Mouse (Mus musculus): ENCODE measurements around the gene B9d2. TPM values are rescaled to one million over a fixed set of nuclear protein-coding genes. Genes with fewer than 3 reads are reported as not detected.

The B9d2 gene
- polyA plus RNA-seq, 1 experiment from 2014 or later, result 24.5 TPM

DNA sequence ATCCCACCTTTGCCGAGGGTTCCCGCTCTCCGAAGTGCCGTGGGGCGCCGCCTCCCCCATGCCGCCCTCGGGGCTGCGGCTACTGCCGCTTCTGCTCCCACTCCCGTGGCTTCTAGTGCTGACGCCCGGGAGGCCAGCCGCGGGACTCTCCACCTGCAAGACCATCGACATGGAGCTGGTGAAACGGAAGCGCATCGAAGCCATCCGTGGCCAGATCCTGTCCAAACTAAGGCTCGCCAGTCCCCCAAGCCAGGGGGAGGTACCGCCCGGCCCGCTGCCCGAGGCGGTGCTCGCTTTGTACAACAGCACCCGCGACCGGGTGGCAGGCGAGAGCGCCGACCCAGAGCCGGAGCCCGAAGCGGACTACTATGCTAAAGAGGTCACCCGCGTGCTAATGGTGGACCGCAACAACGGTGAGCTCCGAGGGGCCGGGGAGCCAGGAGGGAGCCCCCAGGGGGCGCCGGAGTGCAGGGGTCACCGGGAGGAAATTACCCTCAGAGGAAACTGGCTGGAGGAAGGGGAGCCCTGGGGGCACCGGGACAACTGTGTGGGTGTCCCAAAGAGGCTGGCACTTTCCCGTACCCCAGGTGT is 7.3 kb downstream of the B9d2 start:
- peak overlapping the region; percentile 89 for H3K27ac ChIP-seq
- no peak for ATAC-seq (replicated peaks; ENCODE audit: insufficient number of reproducible peaks, insufficient read depth, low FRiP score, low read depth)
- peaks cover 11% of the 10 kb centered on the region; the same call in 1 of the 2 replicates for H3K27me3 ChIP-seq
- H3K9me3 ChIP-seq (replicated peaks), result no peaks in the 10 kb centered on the region
- H3K36me3 ChIP-seq, result no peaks in the 10 kb centered on the region
- WGBS, result under 1% methylated on average over 47 of the region's 47 CpGs
- H3K4me2 ChIP-seq, result peak overlapping the region; percentile 88
- peaks cover 38% of the 10 kb centered on the region for H3K4me1 ChIP-seq (replicated peaks)
- H3K4me3 ChIP-seq, result peak overlapping the region; percentile 77
- H3K9ac ChIP-seq, result peak overlapping the region; percentile 81

DNA sequence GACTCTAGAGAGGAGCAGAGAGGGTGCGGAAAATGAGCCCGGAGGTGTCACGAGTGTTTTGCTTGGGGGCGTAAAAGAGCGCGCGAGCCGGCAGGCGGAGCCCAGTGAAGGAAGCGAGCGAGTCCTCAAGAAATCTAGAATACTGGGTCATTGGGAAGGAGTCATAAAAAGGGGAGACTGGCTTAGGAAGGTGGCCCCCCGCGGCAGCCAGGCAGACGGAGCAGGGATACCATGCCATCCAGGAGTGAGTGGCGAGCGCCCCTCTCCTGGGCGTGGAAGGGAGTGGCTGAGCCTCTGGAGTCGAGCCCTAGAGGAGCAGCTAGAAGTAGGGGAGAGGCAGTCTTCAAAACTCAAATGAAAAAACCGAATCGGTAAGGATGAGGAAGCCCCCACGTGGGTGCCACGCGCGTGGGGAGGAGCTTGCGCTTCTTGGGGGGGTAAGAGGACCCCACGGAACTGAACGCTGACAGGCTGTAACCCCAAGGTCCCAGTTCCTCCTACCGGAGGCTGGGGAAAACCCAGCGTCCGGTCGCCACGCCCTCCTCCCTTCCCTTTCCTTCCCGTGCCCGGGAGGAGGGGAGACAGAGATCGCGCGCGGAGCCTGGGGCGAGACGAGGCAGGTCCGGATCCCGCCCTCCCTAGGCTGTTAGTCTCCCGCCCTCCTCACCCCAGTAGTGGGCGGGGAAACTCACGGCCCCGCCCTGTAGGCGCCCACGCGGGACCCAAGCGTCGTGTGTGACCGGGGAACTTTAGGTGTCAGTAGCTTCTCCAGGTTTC is 8.4 kb downstream of the B9d2 start:
- ATAC-seq (replicated peaks; ENCODE audit: insufficient number of reproducible peaks, insufficient read depth, low FRiP score, low read depth), result peak; percentile 68
- 1% methylated on average over 48 of the region's 52 CpGs for WGBS
- Histone ChIP-seq H3K9me3 (replicated peaks) (no peaks in the 10 kb centered on the region), H3K4me3 (peak overlapping the region; percentile 77), H3K9ac (peak overlapping the region; percentile 81), H3K36me3 (no peaks in the 10 kb centered on the region; the same call in 1 of the 2 replicates), H3K4me2 (peak overlapping the region; percentile 88), H3K27ac (peak overlapping the region; percentile 89), H3K27me3 (peaks cover 11% of the 10 kb centered on the region; the same call in 1 of the 2 replicates), H3K4me1 (replicated peaks) (peaks cover 34% of the 10 kb centered on the region)

DNA sequence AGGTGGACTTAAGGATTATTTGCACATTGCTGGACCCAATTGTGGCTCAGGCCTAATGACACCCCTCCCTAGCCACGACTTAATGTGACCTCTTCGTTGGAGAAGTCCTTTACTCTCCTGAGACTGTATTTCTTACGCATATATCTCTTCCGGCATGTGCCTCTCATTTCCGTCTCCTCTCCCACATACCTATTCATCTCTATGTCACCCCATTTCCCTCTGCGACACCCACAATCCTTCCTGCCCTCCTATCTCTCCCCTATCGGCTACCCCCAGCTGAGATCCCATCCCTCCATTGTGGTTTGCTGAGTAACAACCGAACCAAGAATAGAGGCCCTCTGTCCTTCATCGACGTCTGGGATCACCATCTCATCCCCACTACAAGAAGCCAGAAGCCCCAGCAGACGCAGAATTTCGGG is 9.0 kb downstream of the B9d2 start:
- H3K4me3 ChIP-seq, result peak overlapping the region; percentile 77
- no peak for ATAC-seq (replicated peaks; ENCODE audit: insufficient number of reproducible peaks, insufficient read depth, low FRiP score, low read depth)
- H3K27ac ChIP-seq, result peak overlapping the region; percentile 89
- 6% methylated on average over 12 of the region's 12 CpGs for WGBS
- 0 out of 2 replicates have a peak overlapping the region, but pooled peaks have one; percentile 81 for H3K9ac ChIP-seq
- peaks cover 11% of the 10 kb centered on the region; the same call in 1 of the 2 replicates for H3K27me3 ChIP-seq
- peak overlapping the region; percentile 88 for H3K4me2 ChIP-seq
- H3K9me3 ChIP-seq (replicated peaks), result no peaks in the 10 kb centered on the region
- H3K36me3 ChIP-seq, result no peaks in the 10 kb centered on the region; the same call in 1 of the 2 replicates
- H3K4me1 ChIP-seq (replicated peaks), result peaks cover 34% of the 10 kb centered on the region

DNA sequence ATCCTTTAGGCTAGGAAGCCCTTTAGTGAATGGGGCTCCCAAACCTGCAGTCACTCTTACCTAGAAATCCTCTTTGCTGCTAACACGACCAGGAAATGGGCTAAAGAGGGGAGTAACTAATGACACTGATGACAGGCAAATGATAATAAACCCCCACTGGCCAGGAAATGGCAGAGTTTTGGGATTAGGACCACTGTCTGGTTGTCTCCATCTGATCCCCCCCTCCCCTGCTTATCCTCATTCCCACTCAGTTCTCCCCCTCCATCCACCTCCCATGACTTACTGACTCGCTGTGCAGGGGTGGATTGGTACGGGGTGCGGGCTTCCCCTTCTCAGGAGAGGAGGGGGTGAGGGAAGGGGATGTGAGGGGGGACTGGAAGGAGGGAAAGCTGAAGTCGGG is 9.5 kb downstream of the B9d2 start:
- WGBS, result 40% methylated on average over 5 of the region's 5 CpGs
- H3K9ac ChIP-seq, result no peak overlapping the region
- peaks cover 11% of the 10 kb centered on the region; the same call in 1 of the 2 replicates for H3K27me3 ChIP-seq
- H3K9me3 ChIP-seq (replicated peaks), result no peaks in the 10 kb centered on the region
- peak overlapping the region; percentile 89 for H3K27ac ChIP-seq
- H3K4me2 ChIP-seq, result peak overlapping the region; percentile 88
- peak overlapping the region; percentile 77 for H3K4me3 ChIP-seq
- ATAC-seq (replicated peaks; ENCODE audit: insufficient number of reproducible peaks, insufficient read depth, low FRiP score, low read depth), result no peak
- peaks cover 34% of the 10 kb centered on the region for H3K4me1 ChIP-seq (replicated peaks)
- no peaks in the 10 kb centered on the region; the same call in 1 of the 2 replicates for H3K36me3 ChIP-seq

DNA sequence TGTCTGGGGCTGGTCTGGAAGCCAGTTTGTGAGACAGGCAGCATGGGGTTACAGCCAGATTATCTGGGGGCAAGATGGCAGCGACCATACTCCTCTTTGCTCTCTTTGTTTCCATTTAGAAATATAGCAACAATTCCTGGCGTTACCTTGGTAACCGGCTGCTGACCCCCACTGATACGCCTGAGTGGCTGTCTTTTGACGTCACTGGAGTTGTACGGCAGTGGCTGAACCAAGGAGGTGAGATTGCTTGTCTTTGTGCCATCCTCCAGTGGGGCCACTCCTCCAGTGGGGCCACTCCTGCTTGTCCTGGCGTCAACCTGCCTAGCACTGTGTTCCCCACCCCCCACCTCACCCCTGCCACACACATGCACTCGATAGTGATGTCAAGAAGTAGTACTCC is 13.5 kb downstream of the B9d2 start:
- Histone ChIP-seq H3K9me3 (replicated peaks) (no peaks in the 10 kb centered on the region), H3K9ac (no peak overlapping the region), H3K4me3 (no peak overlapping the region), H3K27ac (no peak overlapping the region), H3K4me2 (no peak overlapping the region), H3K36me3 (peaks cover 4% of the 10 kb centered on the region; the same call in 1 of the 2 replicates), H3K4me1 (replicated peaks) (peaks cover 9% of the 10 kb centered on the region), H3K27me3 (peaks cover 11% of the 10 kb centered on the region; the same call in 1 of the 2 replicates)
- ATAC-seq (replicated peaks; ENCODE audit: insufficient number of reproducible peaks, insufficient read depth, low FRiP score, low read depth), result no peak
- WGBS, result 72% methylated on average over 8 of the region's 8 CpGs

DNA sequence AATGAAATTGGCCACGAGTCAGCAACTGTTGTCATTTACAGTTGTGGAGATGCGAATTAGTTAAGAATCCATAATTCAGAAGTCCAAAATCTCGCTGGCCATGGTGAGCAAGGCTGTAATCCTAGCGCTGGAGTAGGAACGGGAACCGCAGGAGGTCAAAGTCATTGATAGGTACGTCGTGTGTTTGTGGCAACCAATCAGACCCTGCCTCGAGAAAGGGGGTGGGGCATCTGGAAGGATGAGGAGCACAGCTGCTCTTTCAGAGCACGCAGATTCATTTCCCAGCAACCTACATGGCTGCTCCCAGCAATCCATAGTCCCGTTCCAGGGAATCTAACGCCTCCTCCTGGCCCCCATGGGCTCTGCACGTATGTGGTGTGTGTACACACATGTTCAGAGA is 19.3 kb downstream of the B9d2 start:
- H3K4me1 ChIP-seq (replicated peaks), result peaks cover 16% of the 10 kb centered on the region
- H3K27me3 ChIP-seq, result no peaks in the 10 kb centered on the region
- no peak for ATAC-seq (replicated peaks; ENCODE audit: insufficient number of reproducible peaks, insufficient read depth, low FRiP score, low read depth)

DNA sequence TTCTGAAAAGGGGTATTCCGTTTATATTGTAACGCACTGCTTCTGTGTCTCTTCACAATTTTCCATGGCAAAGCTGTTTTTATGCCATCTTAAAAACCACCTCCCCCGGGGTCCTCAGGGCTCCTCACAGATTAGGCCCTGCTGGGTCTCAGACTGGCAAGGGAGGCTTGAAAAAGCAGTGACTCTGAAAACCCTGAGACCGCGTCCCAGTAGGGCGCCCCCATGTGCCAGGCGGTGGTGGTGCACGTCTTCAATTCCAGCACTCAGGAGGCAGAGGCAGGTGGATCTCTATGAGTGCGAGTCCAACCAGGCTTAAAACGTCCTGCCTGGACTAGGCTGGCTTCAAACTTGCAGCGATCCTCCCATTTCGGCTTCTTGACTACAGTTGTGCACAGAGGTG is 20.2 kb downstream of the B9d2 start:
- Histone ChIP-seq H3K4me3 (no peak overlapping the region), H3K4me2 (no peak overlapping the region), H3K9me3 (replicated peaks) (no peaks in the 10 kb centered on the region), H3K36me3 (peaks cover 17% of the 10 kb centered on the region; the same call in 1 of the 2 replicates), H3K9ac (no peak overlapping the region), H3K4me1 (replicated peaks) (peaks cover 25% of the 10 kb centered on the region), H3K27me3 (no peaks in the 10 kb centered on the region), H3K27ac (no peak overlapping the region)
- 73% methylated on average over 12 of the region's 12 CpGs for WGBS
- no peak for ATAC-seq (replicated peaks; ENCODE audit: insufficient number of reproducible peaks, insufficient read depth, low FRiP score, low read depth)

More for the DNA sequence above, 19.3 kb downstream of the B9d2 start:
- Histone ChIP-seq H3K9ac (no peak overlapping the region), H3K36me3 (peaks cover 17% of the 10 kb centered on the region; the same call in 1 of the 2 replicates), H3K9me3 (replicated peaks) (no peaks in the 10 kb centered on the region), H3K4me3 (no peak overlapping the region), H3K27ac (no peak overlapping the region), H3K4me2 (no peak overlapping the region)
- 61% methylated on average over 13 of the region's 13 CpGs for WGBS

DNA sequence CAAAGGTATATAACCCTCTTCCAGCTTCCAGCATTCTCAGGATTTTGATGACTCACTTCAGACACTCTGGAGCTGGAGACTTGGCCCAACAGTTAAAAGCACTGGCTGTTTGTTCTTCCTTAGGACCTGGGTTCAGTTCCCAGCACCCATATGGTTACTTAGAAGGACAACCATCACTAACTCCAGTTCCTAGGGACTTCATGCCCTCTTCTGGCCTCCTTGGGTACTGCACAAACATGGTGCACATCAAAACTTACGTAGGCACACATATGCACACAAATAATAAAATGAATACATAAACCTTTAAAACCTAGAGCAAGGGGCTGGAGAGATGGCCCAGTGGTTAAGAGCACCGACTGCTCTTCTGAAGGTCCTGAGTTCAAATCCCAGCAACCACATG is 21.8 kb downstream of the B9d2 start:
- no peaks in the 10 kb centered on the region for H3K27me3 ChIP-seq
- H3K27ac ChIP-seq, result no peak overlapping the region
- WGBS, result 87% methylated on average over 2 of the region's 2 CpGs
- peaks cover 12% of the 10 kb centered on the region; the same call in 1 of the 2 replicates for H3K36me3 ChIP-seq
- H3K4me2 ChIP-seq, result no peak overlapping the region
- H3K4me1 ChIP-seq (replicated peaks), result peaks cover 37% of the 10 kb centered on the region
- no peak overlapping the region for H3K9ac ChIP-seq
- no peak overlapping the region for H3K4me3 ChIP-seq
- ATAC-seq (replicated peaks; ENCODE audit: insufficient number of reproducible peaks, insufficient read depth, low FRiP score, low read depth), result no peak
- no peaks in the 10 kb centered on the region for H3K9me3 ChIP-seq (replicated peaks)

DNA sequence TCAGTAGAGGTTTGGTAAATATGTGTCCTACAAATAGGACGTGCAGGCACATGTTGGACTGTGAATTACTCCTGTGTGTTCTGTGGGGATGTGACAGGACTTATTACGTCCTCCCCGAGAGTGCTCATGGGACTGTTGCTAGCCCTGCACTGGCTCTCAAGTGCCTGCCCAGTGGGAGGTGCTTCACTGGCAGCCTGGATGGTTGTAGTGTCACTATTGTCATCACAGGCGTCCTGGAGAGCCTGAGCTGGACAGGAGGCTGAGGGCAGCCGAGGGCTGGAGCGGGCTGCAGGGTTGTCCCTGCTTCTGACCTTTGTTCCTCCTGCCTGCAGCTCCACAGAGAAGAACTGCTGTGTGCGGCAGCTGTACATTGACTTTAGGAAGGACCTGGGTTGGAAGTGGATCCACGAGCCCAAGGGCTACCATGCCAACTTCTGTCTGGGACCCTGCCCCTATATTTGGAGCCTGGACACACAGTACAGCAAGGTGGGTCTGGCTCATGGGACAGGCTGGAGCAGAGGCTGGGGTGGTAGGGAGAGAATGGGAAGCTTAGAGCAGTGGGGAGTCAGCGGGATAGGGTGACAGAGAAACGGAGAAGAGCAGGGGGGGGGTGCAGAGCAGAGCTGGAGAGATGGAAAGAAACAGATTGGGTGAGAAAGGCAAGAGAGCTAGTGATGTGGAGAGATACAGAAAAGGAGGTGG is 23.4 kb downstream of the B9d2 start:
- no peak overlapping the region for H3K27ac ChIP-seq
- no peak overlapping the region for H3K4me3 ChIP-seq
- H3K9me3 ChIP-seq (replicated peaks), result no peaks in the 10 kb centered on the region
- peaks cover 45% of the 10 kb centered on the region for H3K4me1 ChIP-seq (replicated peaks)
- peaks cover 12% of the 10 kb centered on the region; the same call in 1 of the 2 replicates for H3K36me3 ChIP-seq
- H3K27me3 ChIP-seq, result no peaks in the 10 kb centered on the region
- 24% methylated on average over 10 of the region's 10 CpGs for WGBS
- peak overlapping the region; percentile 62 for H3K4me2 ChIP-seq
- ATAC-seq (replicated peaks; ENCODE audit: insufficient number of reproducible peaks, insufficient read depth, low FRiP score, low read depth), result no peak
- H3K9ac ChIP-seq, result no peak overlapping the region

DNA sequence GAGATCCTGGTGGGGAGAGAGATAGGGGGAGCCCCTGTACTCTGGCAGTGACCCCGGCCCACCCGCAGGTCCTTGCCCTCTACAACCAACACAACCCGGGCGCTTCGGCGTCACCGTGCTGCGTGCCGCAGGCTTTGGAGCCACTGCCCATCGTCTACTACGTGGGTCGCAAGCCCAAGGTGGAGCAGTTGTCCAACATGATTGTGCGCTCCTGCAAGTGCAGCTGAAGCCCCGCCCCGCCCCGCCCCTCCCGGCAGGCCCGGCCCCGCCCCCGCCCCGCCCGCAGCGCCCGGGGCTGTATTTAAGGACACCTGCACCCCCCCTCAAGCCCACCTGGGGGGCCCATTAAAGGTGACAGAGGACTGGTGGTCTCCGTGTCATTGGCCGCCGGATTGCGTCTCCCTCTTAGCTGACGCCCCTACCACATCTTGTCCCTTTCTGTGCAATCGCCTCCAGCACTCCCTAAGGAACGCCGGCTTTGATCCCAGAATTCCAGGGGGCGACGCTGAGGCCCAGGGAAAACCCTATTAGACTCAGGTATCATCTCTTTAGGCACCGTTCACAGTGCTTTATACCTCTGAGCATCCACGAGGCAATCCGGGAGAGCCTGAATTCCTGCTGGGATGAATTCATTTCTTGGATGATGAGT is 24.3 kb downstream of the B9d2 start:
- peak overlapping the region; percentile 38; the same call in 1 of the 2 replicates for H3K27ac ChIP-seq
- WGBS, result 14% methylated on average over 37 of the region's 37 CpGs

More for the DNA sequence above, 24.3 kb downstream of the B9d2 start:
- H3K36me3 ChIP-seq, result peaks cover 12% of the 10 kb centered on the region; the same call in 1 of the 2 replicates
- ATAC-seq (replicated peaks; ENCODE audit: insufficient number of reproducible peaks, insufficient read depth, low FRiP score, low read depth), result no peak
- peak overlapping the region; percentile 62 for H3K4me2 ChIP-seq
- H3K9ac ChIP-seq, result no peak overlapping the region
- no peaks in the 10 kb centered on the region for H3K27me3 ChIP-seq
- peaks cover 49% of the 10 kb centered on the region for H3K4me1 ChIP-seq (replicated peaks)
- no peaks in the 10 kb centered on the region for H3K9me3 ChIP-seq (replicated peaks)
- peak overlapping the region; percentile 33 for H3K4me3 ChIP-seq

Data from heart, embryonic 15.5 days (tissue).